Mouse (Mus musculus) megakaryocyte, embryonic 14.5 days (primary cell): ENCODE results near the gene Ncoa6.

Experiments used
- FLI1 ChIP-seq: IDR thresholded peaks from 2 replicates; pipeline ENCODE4 v1.6.1; 2012; ENCODE audit warnings: low read length, inconsistent platforms, mixed read lengths
- GATA1 ChIP-seq: IDR thresholded peaks from 3 replicates; pipeline ENCODE4 v1.6.1; 2012; ENCODE audit warnings: mixed read lengths, low read length, inconsistent platforms, borderline replicate concordance

- TF ChIP-seq GATA1 (no peak), FLI1 (no peak)
Observed at GRCm38 (mm10) chr2:155453591-155453990, 20.1 kb downstream of the Ncoa6 start.
